Mouse (Mus musculus) lung, adult 18-20 months (tissue): ENCODE data around the gene Mybph.
"Not testable (repeated sequence)": the region's sequence is repeated elsewhere in the genome, so short reads cannot be mapped to it uniquely, and the experiment has no call there.

ENCODE experiments used
- DNase-seq, 2 experiments: peaks; one replicate each; pipeline ENCODE4 v3.0.0; 2022; ENCODE audit warnings: mixed read lengths in 2 of 2

The Mybph gene

DNA sequence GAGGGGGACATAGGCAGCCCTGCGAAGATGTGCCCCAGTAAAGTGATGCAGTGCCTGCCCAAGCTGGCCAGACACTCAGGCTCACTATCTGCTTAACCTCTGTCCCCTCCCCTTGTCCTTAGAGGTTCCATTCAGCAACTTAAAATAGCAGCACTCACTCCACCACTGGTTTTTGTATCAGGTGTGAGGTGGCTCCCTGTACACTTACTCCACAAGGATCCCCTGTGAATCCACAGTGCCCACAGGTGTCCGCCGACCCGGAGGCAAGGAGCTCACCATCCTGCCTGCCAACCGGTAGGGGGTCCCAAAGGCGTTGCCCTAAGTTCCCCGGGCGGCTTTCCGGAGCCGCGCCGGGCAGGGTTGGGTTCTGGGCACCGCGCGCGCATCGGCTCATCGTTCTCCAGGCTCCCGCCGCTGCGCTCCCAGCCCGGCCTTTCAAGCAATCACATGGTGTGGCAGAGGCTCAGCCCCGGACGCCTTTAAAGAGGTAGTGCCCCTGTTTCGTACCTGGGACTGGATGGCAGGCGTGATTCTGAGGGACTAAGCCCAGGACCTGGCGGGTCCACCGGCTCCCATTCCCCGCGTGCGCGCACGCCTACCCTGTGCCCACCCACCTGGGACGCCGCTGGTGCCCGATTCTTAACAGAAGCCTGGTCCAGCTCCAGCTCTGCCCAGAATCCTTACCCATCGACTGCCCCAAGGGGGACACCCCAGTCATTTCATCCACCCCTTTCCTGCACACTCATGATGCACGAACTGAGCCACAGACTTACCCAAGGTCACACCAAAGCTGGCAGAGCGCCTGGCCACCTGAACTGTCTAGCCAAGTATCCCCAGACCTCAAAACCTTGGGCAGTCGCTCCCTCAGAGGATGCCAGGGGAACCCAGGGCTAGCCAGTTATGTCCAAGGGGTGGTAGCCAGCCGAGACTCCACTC, 41.5 kb downstream of the Mybph start:
- DNase-seq, result peak in 1 of 2 experiments; percentile 35

DNA sequence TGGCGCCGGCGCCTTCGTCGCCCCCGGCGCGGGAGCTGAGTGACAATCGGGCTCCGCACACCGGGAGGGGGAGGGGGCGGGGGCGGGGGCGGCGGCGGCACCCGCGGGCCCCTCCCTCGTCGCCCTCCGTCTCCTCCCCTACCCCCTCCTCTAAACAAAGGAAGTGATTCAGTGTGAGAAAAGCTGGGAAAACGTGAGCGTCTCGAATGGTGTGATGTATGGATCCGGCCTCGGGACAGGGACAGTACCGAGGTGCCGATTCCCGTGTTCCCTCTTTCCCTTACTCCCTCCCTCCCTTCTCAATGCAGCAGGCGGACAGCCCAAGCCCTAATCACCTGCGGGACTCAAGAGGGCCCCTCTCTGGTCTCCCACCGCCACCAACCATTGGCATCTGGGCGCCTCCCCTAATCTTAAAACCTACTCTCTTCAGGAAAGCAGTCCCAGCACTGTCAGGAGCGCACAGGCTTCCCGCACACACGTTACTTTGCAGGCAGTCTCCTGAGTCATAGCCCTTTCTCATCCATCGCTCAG, 42.2 kb downstream of the Mybph start, which contains the start of gene Adora1:
Gene Adora1, minus strand, starts transcription at position 41 of the 531 bp plus-strand sequence.
- no peak for DNase-seq

DNA sequence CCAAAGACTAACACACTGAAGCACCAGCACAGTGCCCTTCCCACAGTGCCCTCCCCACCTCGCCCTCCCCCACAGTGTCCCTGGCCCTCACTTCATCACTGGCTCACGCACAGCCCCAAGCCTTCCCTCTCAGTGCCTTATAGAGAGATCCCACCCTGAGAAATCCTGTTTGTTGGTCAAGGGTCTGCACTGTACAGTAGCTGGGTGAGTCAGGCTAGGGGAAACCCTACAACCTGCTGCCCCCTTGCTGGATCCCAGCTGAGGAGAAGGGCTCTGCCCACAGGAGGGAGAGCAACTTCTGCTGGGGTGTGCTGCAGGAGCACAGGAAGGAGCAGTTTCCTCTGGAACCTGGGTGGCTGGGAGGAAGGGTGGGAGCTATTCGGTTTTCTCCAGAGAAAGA, 42.9 kb downstream of the Mybph start:
- DNase-seq, result no peak

DNA sequence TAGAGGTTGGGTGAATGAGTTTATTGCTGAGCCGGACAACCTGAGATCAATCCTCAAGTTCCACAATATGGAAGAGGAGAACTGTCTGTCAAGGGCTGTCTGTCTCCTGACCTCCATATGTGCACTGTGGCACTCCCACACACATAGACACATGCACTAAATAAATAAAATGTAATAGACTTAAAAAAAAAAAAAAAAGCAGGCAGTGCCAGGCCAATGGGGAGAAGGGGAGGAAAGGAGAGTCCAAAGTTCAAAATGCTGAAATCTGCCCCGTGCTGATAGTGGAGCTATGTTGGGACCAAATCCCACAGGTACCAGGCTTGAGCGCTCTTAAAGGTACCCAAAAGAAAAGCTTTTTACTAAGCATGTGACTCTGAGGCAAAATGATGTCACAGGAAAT, 44.2 kb downstream of the Mybph start:
- no peak for DNase-seq

DNA sequence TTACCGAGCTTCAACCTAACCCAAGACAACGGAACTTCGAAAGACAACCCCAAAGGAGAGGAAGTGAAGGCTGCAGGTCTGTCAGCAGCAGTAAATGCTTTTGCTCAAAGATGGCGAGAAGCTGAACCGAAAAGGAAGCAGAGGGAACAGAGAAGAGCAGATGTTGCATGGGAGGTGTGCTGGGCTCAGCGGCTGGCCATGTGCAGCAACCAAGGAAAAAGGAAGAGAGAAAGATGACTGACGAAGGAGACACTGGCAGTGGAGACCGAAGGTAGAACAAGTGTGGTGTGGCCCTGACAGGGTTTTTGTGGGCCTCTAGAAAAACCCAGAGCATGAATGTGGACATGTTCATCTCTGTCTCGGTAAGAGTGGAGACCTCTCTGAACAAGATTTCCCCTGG, 47.5 kb downstream of the Mybph start:
- DNase-seq, result no peak

DNA sequence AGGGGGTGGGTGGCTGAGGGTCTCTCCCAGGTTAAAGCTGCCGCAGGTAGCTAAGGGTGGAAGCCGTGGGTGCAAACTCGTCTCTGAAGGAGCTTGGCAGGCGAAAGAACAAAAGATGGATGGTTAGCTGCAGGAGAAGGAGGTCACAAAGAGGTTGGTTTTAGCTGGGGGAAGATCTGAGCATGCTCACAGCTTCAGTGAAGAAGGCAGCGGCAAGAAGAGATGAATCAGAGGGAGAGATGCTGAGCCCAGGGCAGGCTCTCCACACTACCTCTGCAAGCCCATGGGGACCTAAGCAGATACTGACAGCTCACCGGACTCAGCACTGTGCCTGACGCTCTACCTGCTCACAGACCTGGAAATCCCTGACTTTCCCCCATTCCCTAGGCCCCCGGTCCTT, 48.0 kb downstream of the Mybph start:
- no peak for DNase-seq

DNA sequence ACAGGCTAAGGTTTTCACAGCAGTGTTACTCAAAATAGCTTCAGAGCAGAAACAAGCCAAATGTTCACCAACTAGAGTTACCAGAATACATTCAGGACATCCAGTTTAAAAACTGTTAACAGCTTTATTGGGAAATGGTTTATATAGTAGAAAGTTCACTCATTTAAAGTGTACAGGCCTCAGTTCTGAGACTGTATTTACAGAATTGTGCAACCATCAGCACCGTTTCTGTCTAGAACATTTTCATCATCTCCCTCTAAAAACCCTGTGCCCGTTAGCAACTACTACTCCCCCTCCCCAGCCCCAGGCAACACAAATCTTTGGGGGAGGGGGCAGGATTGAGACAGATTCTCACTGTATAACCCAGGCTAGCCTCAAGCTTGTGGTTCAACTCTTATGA, 49.0 kb downstream of the Mybph start:
- DNase-seq, result no peak

DNA sequence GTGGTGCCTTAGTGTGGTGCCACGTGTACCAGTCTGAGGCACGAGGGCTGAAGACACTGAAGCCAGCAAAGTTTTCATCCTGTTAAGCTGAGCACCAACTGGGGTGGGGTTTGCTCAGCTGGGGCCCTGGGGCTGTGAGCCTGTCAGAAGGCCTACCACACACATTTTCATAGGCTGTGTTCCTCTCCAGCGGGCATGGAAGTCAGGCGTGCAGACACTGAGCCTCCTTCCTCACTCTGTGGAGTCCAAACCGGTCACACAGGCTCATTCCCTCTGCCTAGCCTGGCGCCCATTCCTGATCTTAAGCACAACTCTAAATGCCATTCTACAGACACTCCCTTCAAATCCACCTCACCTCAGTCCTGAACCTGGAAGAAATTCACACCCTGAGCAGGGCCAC, 50.3 kb downstream of the Mybph start:
- peak; percentile 61 to 70 for DNase-seq

DNA sequence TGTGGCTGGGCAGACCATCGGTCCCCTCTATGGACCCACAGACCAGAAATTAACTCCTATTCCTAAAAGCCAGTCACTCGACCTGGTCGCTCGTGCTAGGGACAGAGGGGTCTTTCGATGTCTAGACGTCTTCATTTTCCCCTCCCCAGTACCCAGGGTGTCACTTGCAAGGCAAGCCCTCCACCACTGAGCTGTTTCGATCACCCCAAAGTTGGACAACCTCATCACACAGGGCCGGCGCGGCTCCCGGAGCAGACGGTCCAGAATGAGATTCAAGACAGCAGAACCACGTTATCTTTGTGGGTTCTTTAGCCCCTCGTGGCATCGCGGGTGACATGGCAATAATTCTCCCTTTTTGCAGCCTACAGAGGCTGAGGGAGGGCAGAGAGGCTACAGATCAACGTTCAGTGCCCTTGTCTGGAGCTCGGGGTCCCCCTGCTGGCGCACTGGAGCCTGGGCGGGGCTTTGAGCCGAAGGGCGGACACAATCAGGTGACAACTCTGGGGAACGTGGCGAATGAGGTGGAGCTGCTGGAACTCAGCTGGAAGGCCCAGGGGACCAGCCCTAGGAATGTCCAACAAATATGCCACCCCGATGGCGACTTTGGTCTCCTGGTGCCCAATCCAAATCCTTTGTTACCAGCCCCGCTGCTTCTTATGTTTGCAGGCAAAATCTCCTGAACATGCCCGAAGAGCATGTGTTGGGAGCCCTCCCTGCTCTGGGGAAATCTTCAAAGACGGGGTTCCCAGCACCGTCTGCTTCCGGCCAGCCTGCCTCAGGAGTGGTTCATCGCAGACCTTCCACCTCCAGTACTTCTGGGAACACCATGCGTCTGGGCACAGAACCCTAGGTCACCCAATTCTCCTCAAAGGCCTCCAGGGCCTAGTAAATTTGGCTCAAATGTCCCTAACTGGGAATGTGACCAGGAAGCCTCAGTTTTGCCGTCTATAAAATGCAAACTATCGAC, 51.0 kb downstream of the Mybph start:
- DNase-seq, result peak; percentile 91 to 93

DNA sequence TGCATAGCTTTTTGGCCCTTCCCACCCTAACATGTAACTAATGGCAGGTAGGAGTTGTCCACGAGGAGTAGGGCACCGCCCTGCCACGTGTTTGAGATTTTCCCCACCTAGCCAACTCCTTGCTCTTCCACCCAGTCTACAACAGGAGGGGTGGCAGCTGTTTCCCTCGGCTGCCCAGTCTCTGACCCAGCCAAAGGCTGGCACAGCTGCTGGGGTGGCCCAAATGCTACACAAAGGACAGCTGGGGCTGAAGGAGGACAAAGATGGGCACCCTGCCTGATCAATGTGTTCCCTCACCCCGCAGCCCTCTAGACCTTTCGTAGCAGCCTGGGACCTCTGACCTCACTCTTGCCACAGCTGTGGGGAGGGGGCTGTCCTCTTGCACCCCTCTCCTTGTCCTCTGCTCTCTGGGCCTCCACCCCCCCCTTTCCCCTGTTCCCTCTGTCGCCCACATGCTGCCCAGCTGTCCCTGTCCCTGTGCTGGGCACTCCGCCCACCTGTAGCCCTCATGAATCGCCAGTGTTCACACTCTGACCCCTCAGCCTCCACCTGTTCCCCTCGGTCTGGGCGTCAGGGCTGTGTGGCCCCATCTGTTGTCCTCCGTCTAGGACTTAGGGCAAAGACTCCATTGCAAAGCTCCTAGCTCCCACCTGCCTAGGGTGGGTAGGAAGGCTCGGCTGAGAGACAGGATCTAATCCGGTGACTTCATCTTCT, 51.9 kb downstream of the Mybph start:
- DNase-seq, result no peak

DNA sequence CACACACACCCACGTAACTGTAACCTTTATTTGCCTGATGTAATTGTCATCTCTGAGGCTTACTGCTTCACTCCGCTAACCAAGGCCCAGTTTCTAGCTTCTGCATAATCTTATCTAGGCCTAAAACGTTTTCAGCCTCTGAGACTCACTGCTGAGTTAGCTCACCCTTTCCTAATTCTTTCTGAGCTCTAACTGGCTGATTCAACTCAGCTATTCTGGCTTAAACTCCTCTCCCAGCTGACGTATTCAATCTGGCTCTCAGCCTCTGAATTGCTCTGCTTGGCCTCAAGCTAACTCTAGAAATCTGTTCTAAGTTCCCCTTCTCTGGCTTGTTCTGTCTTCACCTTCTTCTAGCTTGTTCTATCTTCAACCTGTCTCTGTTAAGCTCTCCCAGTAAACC, 53.3 kb downstream of the Mybph start:
- no peak for DNase-seq

DNA sequence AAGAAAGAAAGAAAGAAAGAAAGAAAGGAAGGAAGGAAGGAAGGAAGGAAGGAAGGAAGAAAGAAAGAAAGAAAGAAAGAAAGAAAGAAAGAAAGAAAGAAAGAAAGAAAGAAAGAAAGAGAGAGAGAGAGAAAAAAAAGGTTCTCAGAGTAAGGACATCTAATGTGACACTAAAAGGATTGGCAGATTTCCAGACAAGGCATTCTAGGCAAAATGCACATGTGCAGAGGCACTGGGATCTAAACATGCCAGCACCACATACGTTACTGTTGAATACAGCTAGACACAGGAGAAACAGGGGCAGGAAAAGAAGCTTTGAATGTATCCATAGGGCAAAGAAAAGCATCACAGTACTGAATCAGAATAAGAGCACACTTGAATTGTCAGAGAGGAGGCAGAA, 56.4 kb downstream of the Mybph start:
- not testable (repeated sequence) for DNase-seq
